Mouse (Mus musculus): ENCODE data around the gene Nupl1. TPM values are rescaled to one million over a fixed set of nuclear protein-coding genes. Genes with fewer than 3 reads are reported as not detected.
A peak's percentile ranks its signal among the peaks of the same experiment; 100 is the strongest.

Nupl1 gene
- polyA plus RNA-seq, 1 experiment, result 0.09 TPM

- no peak for TF ChIP-seq POLR2A (IDR thresholded peaks at IDR 0.05; ENCODE audit: borderline replicate concordance, extremely low read depth, low read depth, low read length)
- TF ChIP-seq CTCF (IDR thresholded peaks at IDR 0.05; ENCODE audit: insufficient read depth, low read length), result no peak
- 69% methylated on average over 6 of the region's 6 CpGs for WGBS
- DNase-seq, result no peak
- Histone ChIP-seq H3K4me1 (ENCODE audit: control insufficient read depth, insufficient read depth, low read length) (peaks cover 13% of the 10 kb centered on the region), H3K4me3 (replicated peaks; ENCODE audit: extremely low read depth, low read depth, low read length) (no peak overlapping the region)
Measured at GRCm38 (mm10) chr14:60269333-60269732, 18.1 kb upstream of the Nupl1 start.

GRCm38 (mm10) chr14:60264990-60265876 is 14.0 kb upstream of the Nupl1 start, which contains the start of gene Mtmr6:
Gene Mtmr6, plus strand, starts transcription at chr14:60265228.
- WGBS, result under 1% methylated on average over 51 of the region's 51 CpGs
- H3K4me1 ChIP-seq (ENCODE audit: control insufficient read depth, insufficient read depth, low read length), result peaks cover 6% of the 10 kb centered on the region
- TF ChIP-seq CTCF (IDR thresholded peaks at IDR 0.05; ENCODE audit: insufficient read depth, low read length), result peak; percentile 98
- TF ChIP-seq POLR2A (IDR thresholded peaks at IDR 0.05; ENCODE audit: borderline replicate concordance, extremely low read depth, low read depth, low read length), result peak; percentile 82; the same call in 1 of the 2 replicates

GRCm38 (mm10) chr14:60262316-60262715 is 11.1 kb upstream of the Nupl1 start:
- WGBS, result 65% methylated on average over 7 of the region's 7 CpGs

More at GRCm38 (mm10) chr14:60264990-60265876, 14.0 kb upstream of the Nupl1 start, which contains the start of gene Mtmr6:
- H3K4me3 ChIP-seq (replicated peaks; ENCODE audit: extremely low read depth, low read depth, low read length), result peak within 1 kb of the TSS; percentile 96
- peak; percentile 86 for DNase-seq

GRCm38 (mm10) chr14:60257851-60258250 is 6.6 kb upstream of the Nupl1 start:
- Histone ChIP-seq H3K4me3 (replicated peaks; ENCODE audit: extremely low read depth, low read depth, low read length) (no peak overlapping the region), H3K4me1 (ENCODE audit: control insufficient read depth, insufficient read depth, low read length) (no peaks in the 10 kb centered on the region)
- WGBS, result 90% methylated on average over 1 of the region's 1 CpGs
- DNase-seq, result no peak
- TF ChIP-seq CTCF (IDR thresholded peaks at IDR 0.05; ENCODE audit: insufficient read depth, low read length) (no peak), POLR2A (IDR thresholded peaks at IDR 0.05; ENCODE audit: borderline replicate concordance, extremely low read depth, low read depth, low read length) (no peak)

More at GRCm38 (mm10) chr14:60262316-60262715, 11.1 kb upstream of the Nupl1 start:
- DNase-seq, result no peak
- TF ChIP-seq CTCF (IDR thresholded peaks at IDR 0.05; ENCODE audit: insufficient read depth, low read length) (no peak), POLR2A (IDR thresholded peaks at IDR 0.05; ENCODE audit: borderline replicate concordance, extremely low read depth, low read depth, low read length) (no peak)
- H3K4me3 ChIP-seq (replicated peaks; ENCODE audit: extremely low read depth, low read depth, low read length), result no peak overlapping the region
- H3K4me1 ChIP-seq (ENCODE audit: control insufficient read depth, insufficient read depth, low read length), result peaks cover 6% of the 10 kb centered on the region

- no peak for DNase-seq
- Histone ChIP-seq H3K4me3 (replicated peaks; ENCODE audit: extremely low read depth, low read depth, low read length) (no peak overlapping the region), H3K4me1 (ENCODE audit: control insufficient read depth, insufficient read depth, low read length) (no peaks in the 10 kb centered on the region; the same call in 1 of the 2 replicates)
- 58% methylated on average over 4 of the region's 4 CpGs for WGBS
- TF ChIP-seq CTCF (IDR thresholded peaks at IDR 0.05; ENCODE audit: insufficient read depth, low read length), result no peak
- TF ChIP-seq POLR2A (IDR thresholded peaks at IDR 0.05; ENCODE audit: borderline replicate concordance, extremely low read depth, low read depth, low read length), result no peak
Measured at GRCm38 (mm10) chr14:60257101-60257500, 5.9 kb upstream of the Nupl1 start.

- WGBS, result 35% methylated on average over 3 of the region's 3 CpGs
- TF ChIP-seq CTCF (IDR thresholded peaks at IDR 0.05; ENCODE audit: insufficient read depth, low read length) (no peak), POLR2A (IDR thresholded peaks at IDR 0.05; ENCODE audit: borderline replicate concordance, extremely low read depth, low read depth, low read length) (no peak)
- H3K4me1 ChIP-seq (ENCODE audit: control insufficient read depth, insufficient read depth, low read length), result no peaks in the 10 kb centered on the region; the same call in 1 of the 2 replicates
- DNase-seq, result no peak
- H3K4me3 ChIP-seq (replicated peaks; ENCODE audit: extremely low read depth, low read depth, low read length), result no peak overlapping the region
Measured at GRCm38 (mm10) chr14:60256356-60256755, 5.1 kb upstream of the Nupl1 start.

GRCm38 (mm10) chr14:60254774-60255173 is 3.5 kb upstream of the Nupl1 start:
- no peak for DNase-seq
- TF ChIP-seq CTCF (IDR thresholded peaks at IDR 0.05; ENCODE audit: insufficient read depth, low read length) (no peak), POLR2A (IDR thresholded peaks at IDR 0.05; ENCODE audit: borderline replicate concordance, extremely low read depth, low read depth, low read length) (no peak)
- peaks cover 3% of the 10 kb centered on the region for H3K4me1 ChIP-seq (ENCODE audit: control insufficient read depth, insufficient read depth, low read length)
- no peak overlapping the region for H3K4me3 ChIP-seq (replicated peaks; ENCODE audit: extremely low read depth, low read depth, low read length)

- WGBS, result 86% methylated on average over 3 of the region's 3 CpGs
- H3K4me1 ChIP-seq (ENCODE audit: control insufficient read depth, insufficient read depth, low read length), result peaks cover 3% of the 10 kb centered on the region
- no peak for TF ChIP-seq POLR2A (IDR thresholded peaks at IDR 0.05; ENCODE audit: borderline replicate concordance, extremely low read depth, low read depth, low read length)
- no peak for TF ChIP-seq CTCF (IDR thresholded peaks at IDR 0.05; ENCODE audit: insufficient read depth, low read length)
- DNase-seq, result no peak
- H3K4me3 ChIP-seq (replicated peaks; ENCODE audit: extremely low read depth, low read depth, low read length), result no peak overlapping the region
Measured at GRCm38 (mm10) chr14:60253466-60253865, 2.2 kb upstream of the Nupl1 start.

- no peak for DNase-seq
- peaks cover 3% of the 10 kb centered on the region for H3K4me1 ChIP-seq (ENCODE audit: control insufficient read depth, insufficient read depth, low read length)
- peak overlapping the region; percentile 91 for H3K4me3 ChIP-seq (replicated peaks; ENCODE audit: extremely low read depth, low read depth, low read length)
- 18% methylated on average over 15 of the region's 15 CpGs for WGBS
- no peak for TF ChIP-seq POLR2A (IDR thresholded peaks at IDR 0.05; ENCODE audit: borderline replicate concordance, extremely low read depth, low read depth, low read length)
- TF ChIP-seq CTCF (IDR thresholded peaks at IDR 0.05; ENCODE audit: insufficient read depth, low read length), result no peak
Measured at GRCm38 (mm10) chr14:60252004-60253000, 1.1 kb upstream of the Nupl1 start.

Measured in lung, adult 2 months (tissue).